Mouse (Mus musculus): ENCODE data around the gene Ifna14.
"Not testable (repeated sequence)": the region's sequence is repeated elsewhere in the genome, so short reads cannot be mapped to it uniquely, and the experiment has no call there.

The Ifna14 gene

GRCm38 (mm10) chr4:88571698-88572097 lies at the start of gene Ifna14:
Ifna14 (minus strand) TSS chr4:88571798.
- DNase-seq (ENCODE audit: extremely low read depth, low read depth), result no peak

GRCm38 (mm10) chr4:88603276-88603675 lies 31.7 kb upstream of the Ifna14 start, which contains the start of gene Ifna12:
Ifna12 (minus strand) TSS chr4:88603376.
- no peak for DNase-seq (ENCODE audit: extremely low read depth, low read depth)

- no peak for DNase-seq (ENCODE audit: extremely low read depth, low read depth)
Observed at GRCm38 (mm10) chr4:88592285-88592684, 20.7 kb upstream of the Ifna14 start, which contains the start of gene Ifna9. Ifna9 (minus strand) TSS chr4:88592385.

- DNase-seq (ENCODE audit: extremely low read depth, low read depth), result no peak
Observed at GRCm38 (mm10) chr4:88561791-88562190, 9.8 kb downstream of the Ifna14 start.

GRCm38 (mm10) chr4:88558145-88558544 lies 13.5 kb downstream of the Ifna14 start, which contains the start of gene Ifna15:
Ifna15 (minus strand) TSS chr4:88558245.
- not testable (repeated sequence) for DNase-seq (ENCODE audit: extremely low read depth, low read depth)

GRCm38 (mm10) chr4:88550161-88550945 lies 21.2 kb downstream of the Ifna14 start:
- peak; percentile 87 for DNase-seq (ENCODE audit: extremely low read depth, low read depth)

GRCm38 (mm10) chr4:88547986-88548385 lies 23.6 kb downstream of the Ifna14 start:
- no peak for DNase-seq (ENCODE audit: extremely low read depth, low read depth)

- DNase-seq (ENCODE audit: extremely low read depth, low read depth), result peak; percentile 56
Observed at GRCm38 (mm10) chr4:88543649-88544234, 27.9 kb downstream of the Ifna14 start.

- DNase-seq (ENCODE audit: extremely low read depth, low read depth), result no peak
Observed at GRCm38 (mm10) chr4:88537328-88537727, 34.3 kb downstream of the Ifna14 start.

- DNase-seq (ENCODE audit: extremely low read depth, low read depth), result no peak
Observed at GRCm38 (mm10) chr4:88536640-88537039, 35.0 kb downstream of the Ifna14 start.

- no peak for DNase-seq (ENCODE audit: extremely low read depth, low read depth)
Observed at GRCm38 (mm10) chr4:88535742-88536141, 35.9 kb downstream of the Ifna14 start.

GRCm38 (mm10) chr4:88534903-88535302 lies 36.7 kb downstream of the Ifna14 start:
- no peak for DNase-seq (ENCODE audit: extremely low read depth, low read depth)

GRCm38 (mm10) chr4:88533499-88533898 lies 38.1 kb downstream of the Ifna14 start:
- no peak for DNase-seq (ENCODE audit: extremely low read depth, low read depth)

- DNase-seq (ENCODE audit: extremely low read depth, low read depth), result no peak
Observed at GRCm38 (mm10) chr4:88530892-88531291, 40.7 kb downstream of the Ifna14 start.

- no peak for DNase-seq (ENCODE audit: extremely low read depth, low read depth)
Observed at GRCm38 (mm10) chr4:88530271-88530670, 41.3 kb downstream of the Ifna14 start.

GRCm38 (mm10) chr4:88526379-88527049 lies 45.1 kb downstream of the Ifna14 start:
- DNase-seq (ENCODE audit: extremely low read depth, low read depth), result no peak

GRCm38 (mm10) chr4:88525393-88525792 lies 46.2 kb downstream of the Ifna14 start:
- no peak for DNase-seq (ENCODE audit: extremely low read depth, low read depth)

- DNase-seq (ENCODE audit: extremely low read depth, low read depth), result no peak
Observed at GRCm38 (mm10) chr4:88523241-88523640, 48.4 kb downstream of the Ifna14 start.

GRCm38 (mm10) chr4:88522674-88523073 lies 48.9 kb downstream of the Ifna14 start, which contains the start of gene Ifnb1:
Ifnb1 (minus strand) TSS chr4:88522774.
- DNase-seq (ENCODE audit: extremely low read depth, low read depth), result no peak
